Mouse (Mus musculus) embryonic facial prominence, embryonic 15.5 days (tissue): ENCODE results near the gene Polr2e. TPM values are rescaled to one million over a fixed set of nuclear protein-coding genes. Genes with fewer than 3 reads are reported as not detected.

ENCODE experiments used
- ATAC-seq: fragments of 200-750 bp; cut with Nextera tagmentation; 2 replicates; pipeline ENCODE4 v1.8.0; 2017; ENCODE audit warnings: low read depth, moderate TSS enrichment; ENCODE audit not compliant: insufficient number of reproducible peaks, low FRiP score, low TSS enrichment
- H3K27ac ChIP-seq: fragments of 300-500 bp; sonication (generic); replicated peaks from 2 replicates; pipeline ENCODE4 v1.5.1; 2015; ENCODE audit warnings: mild to moderate bottlenecking, inconsistent platforms
- H3K27me3 ChIP-seq: fragments of 300-500 bp; sonication (generic); 2 replicates; pipeline ENCODE4 v1.6.1; 2015; ENCODE audit warnings: inconsistent platforms
- H3K36me3 ChIP-seq: fragments of 300-500 bp; sonication (generic); 2 replicates; pipeline ENCODE4 v1.6.1; 2015; ENCODE audit warnings: mild to moderate bottlenecking, inconsistent platforms
- H3K4me1 ChIP-seq: fragments of 300-500 bp; sonication (generic); 2 replicates; pipeline ENCODE4 v1.6.1; 2015; ENCODE audit warnings: inconsistent platforms
- H3K4me2 ChIP-seq: fragments of 300-500 bp; sonication (generic); replicated peaks from 2 replicates; pipeline ENCODE4 v1.6.1; 2015; ENCODE audit warnings: mild to moderate bottlenecking, inconsistent platforms
- H3K4me3 ChIP-seq: fragments of 300-500 bp; sonication (generic); replicated peaks from 2 replicates; pipeline ENCODE4 v1.5.1; 2015; ENCODE audit warnings: mild to moderate bottlenecking, inconsistent platforms
- H3K9ac ChIP-seq: fragments of 300-500 bp; sonication (generic); 2 replicates; pipeline ENCODE4 v1.6.1; 2015; ENCODE audit warnings: inconsistent platforms
- H3K9me3 ChIP-seq: fragments of 300-500 bp; sonication (generic); replicated peaks from 2 replicates; pipeline ENCODE4 v1.6.1; 2016; ENCODE audit warnings: inconsistent platforms
- WGBS: fragments of 180-500 bp; shearing (Covaris S2); methylation state at CpG from one replicate; pipeline ENCODE4 v1.1.7; 2015; 5-methylcytosine and 5-hydroxymethylcytosine counted together
- polyA plus RNA-seq: library from polyadenylated mRNA; unstranded; fragments of >200 nt; fragmentation: Nextera tagmentation; extraction: Ambion mirVana; gene quantifications from 2 replicates; pipeline ENCODE4 v1.2.1, GENCODE M21; 2015

Polr2e gene
- polyA plus RNA-seq, 1 experiment from 2014 or later: 218 TPM

DNA sequence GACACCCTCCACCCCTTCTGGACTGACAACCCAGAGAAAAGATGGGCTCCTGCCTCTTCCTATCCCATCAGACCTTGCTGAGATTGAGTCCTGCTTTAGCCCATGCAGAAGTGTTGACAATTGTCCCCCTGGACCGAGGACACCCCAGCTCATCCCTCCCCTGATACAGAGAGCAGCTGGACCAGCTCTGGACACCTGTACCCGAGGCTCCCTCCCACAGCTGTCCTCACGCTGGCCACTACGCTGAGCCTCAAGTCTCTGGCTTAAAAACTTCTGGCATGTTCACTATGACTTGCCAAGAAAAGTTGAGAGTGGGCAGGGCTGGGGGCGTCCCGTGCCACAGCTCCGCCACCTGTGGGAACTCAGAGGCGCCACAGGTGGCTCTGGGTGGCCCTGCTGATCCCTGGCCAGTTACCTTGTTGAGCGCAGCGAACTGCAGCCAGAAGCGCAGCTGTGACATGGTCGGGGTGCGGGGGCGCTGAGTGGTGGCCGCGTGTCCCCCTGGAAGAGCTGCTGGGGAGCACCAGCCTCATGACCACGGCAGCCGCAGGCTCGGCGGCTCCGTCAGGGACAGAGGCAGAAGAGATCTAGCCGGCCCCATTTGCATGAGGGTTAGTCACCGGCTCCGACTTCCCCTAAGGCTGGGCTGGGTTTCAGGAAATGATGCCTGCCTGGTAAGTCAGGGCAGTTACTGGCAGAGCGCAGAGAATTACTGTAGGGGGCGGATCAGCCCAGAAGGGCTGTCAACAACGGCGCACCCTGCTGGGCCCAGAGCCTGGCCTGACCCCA is 35.4 kb upstream of the Polr2e start:
- no peak overlapping the region for H3K9ac ChIP-seq

GRCm38 (mm10) chr10:80072623-80073489 is 33.3 kb upstream of the Polr2e start:
- Histone ChIP-seq H3K27ac (no peak overlapping the region), H3K36me3 (peaks cover 11% of the 10 kb centered on the region; the same call in 1 of the 2 replicates), H3K9ac (no peak overlapping the region), H3K9me3 (no peaks in the 10 kb centered on the region), H3K4me2 (no peak overlapping the region), H3K4me3 (no peak overlapping the region), H3K27me3 (no peaks in the 10 kb centered on the region), H3K4me1 (peaks cover 45% of the 10 kb centered on the region)
- ATAC-seq: no peak
- WGBS: 71% methylated on average over 20 of the region's 20 CpGs

More for the DNA sequence above, 35.4 kb upstream of the Polr2e start:
- H3K36me3 ChIP-seq: peaks cover 22% of the 10 kb centered on the region
- 0 out of 2 replicates have a peak overlapping the region, but pooled peaks have one; percentile 16 for H3K4me3 ChIP-seq
- WGBS: 15% methylated on average over 28 of the region's 28 CpGs
- ATAC-seq: peak; percentile 48; the same call in 1 of the 2 replicates
- no peaks in the 10 kb centered on the region for H3K27me3 ChIP-seq
- H3K9me3 ChIP-seq: no peaks in the 10 kb centered on the region
- H3K27ac ChIP-seq: peak overlapping the region; percentile 31; the same call in 1 of the 2 replicates
- H3K4me1 ChIP-seq: peaks cover 45% of the 10 kb centered on the region
- H3K4me2 ChIP-seq: peak overlapping the region; percentile 47

GRCm38 (mm10) chr10:80071516-80071900 is 31.9 kb upstream of the Polr2e start:
- WGBS: 71% methylated on average over 3 of the region's 3 CpGs
- ATAC-seq: no peak
- Histone ChIP-seq H3K4me1 (peaks cover 45% of the 10 kb centered on the region), H3K9me3 (no peaks in the 10 kb centered on the region), H3K36me3 (peaks cover 13% of the 10 kb centered on the region; the same call in 1 of the 2 replicates), H3K9ac (no peak overlapping the region), H3K4me3 (no peak overlapping the region), H3K27ac (peak overlapping the region; percentile 67), H3K27me3 (no peaks in the 10 kb centered on the region), H3K4me2 (no peak overlapping the region)

GRCm38 (mm10) chr10:80070837-80071515 is 31.4 kb upstream of the Polr2e start:
- Histone ChIP-seq H3K27me3 (no peaks in the 10 kb centered on the region), H3K27ac (peak overlapping the region; percentile 67), H3K36me3 (peaks cover 18% of the 10 kb centered on the region; the same call in 1 of the 2 replicates), H3K4me1 (peaks cover 45% of the 10 kb centered on the region), H3K4me2 (no peak overlapping the region), H3K9me3 (no peaks in the 10 kb centered on the region), H3K4me3 (no peak overlapping the region), H3K9ac (no peak overlapping the region)
- ATAC-seq: peak; percentile 69
- WGBS: 42% methylated on average over 9 of the region's 9 CpGs

DNA sequence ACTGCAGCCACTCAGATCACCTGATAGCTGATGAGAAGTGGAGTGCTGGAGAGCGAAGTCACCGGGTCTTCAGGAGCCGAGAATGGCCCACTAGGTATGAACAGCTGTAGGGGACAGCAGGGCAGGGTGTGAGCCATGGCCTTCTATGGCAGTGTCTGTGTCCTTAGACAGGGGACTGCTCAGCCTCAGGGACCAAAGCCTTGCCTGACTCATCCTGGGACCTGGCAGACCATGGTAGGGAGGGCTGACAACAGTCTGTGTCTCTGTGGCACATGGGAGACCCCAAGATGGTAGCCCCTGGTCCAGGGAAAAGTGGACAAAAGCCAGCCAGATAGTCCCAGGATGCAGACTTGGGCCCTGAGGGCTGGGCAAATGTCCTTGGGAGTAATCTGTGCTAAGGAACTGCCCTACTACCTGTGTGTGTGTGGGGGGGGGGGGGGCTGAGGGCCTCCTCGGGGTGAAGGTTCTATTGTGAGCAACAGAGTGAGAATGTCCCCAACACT is 30.4 kb upstream of the Polr2e start:
- WGBS: 84% methylated on average over 4 of the region's 4 CpGs
- Histone ChIP-seq H3K27ac (no peak overlapping the region), H3K9me3 (no peaks in the 10 kb centered on the region), H3K4me3 (no peak overlapping the region), H3K9ac (no peak overlapping the region), H3K36me3 (peaks cover 21% of the 10 kb centered on the region; the same call in 1 of the 2 replicates), H3K27me3 (no peaks in the 10 kb centered on the region), H3K4me1 (peaks cover 36% of the 10 kb centered on the region), H3K4me2 (no peak overlapping the region)
- no peak for ATAC-seq

DNA sequence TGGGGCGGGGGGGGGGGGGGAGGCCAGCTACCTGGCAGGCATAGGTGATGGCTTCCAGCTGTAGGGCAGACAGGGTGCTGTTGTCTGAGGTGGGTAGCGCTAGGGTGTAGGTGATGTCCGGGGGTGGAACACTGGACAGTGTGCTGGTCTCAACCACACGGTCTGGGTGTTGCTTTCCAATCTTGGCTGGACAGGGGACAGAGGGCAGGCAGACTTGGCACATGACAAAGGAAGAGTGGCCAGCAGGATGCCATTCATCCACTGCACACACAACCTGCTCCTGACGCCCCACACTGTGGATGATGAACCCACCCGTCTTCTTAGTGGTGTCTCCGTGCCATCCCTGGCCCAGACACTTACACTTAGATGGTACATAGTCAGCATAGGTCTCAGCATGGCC is 29.7 kb upstream of the Polr2e start:
- no peak overlapping the region for H3K4me2 ChIP-seq
- H3K4me1 ChIP-seq: peaks cover 28% of the 10 kb centered on the region
- WGBS: 86% methylated on average over 6 of the region's 7 CpGs
- H3K36me3 ChIP-seq: peaks cover 28% of the 10 kb centered on the region
- no peak overlapping the region for H3K4me3 ChIP-seq
- H3K9me3 ChIP-seq: no peaks in the 10 kb centered on the region
- no peak overlapping the region for H3K27ac ChIP-seq
- H3K9ac ChIP-seq: no peak overlapping the region
- ATAC-seq: no peak
- no peaks in the 10 kb centered on the region for H3K27me3 ChIP-seq

- peaks cover 4% of the 10 kb centered on the region; the same call in 1 of the 2 replicates for H3K4me1 ChIP-seq
- H3K9me3 ChIP-seq: no peaks in the 10 kb centered on the region
- peaks cover 75% of the 10 kb centered on the region for H3K36me3 ChIP-seq
- ATAC-seq: no peak
- no peak overlapping the region for H3K4me2 ChIP-seq
- H3K27me3 ChIP-seq: no peaks in the 10 kb centered on the region
- no peak overlapping the region for H3K9ac ChIP-seq
- no peak overlapping the region for H3K27ac ChIP-seq
- no peak overlapping the region for H3K4me3 ChIP-seq
- 75% methylated on average over 23 of the region's 23 CpGs for WGBS
Observed at GRCm38 (mm10) chr10:80063877-80064650, 24.5 kb upstream of the Polr2e start.

GRCm38 (mm10) chr10:80063104-80063503 is 23.5 kb upstream of the Polr2e start:
- peaks cover 77% of the 10 kb centered on the region for H3K36me3 ChIP-seq
- 84% methylated on average over 5 of the region's 5 CpGs for WGBS
- no peak for ATAC-seq
- H3K9me3 ChIP-seq: no peaks in the 10 kb centered on the region
- peaks cover 4% of the 10 kb centered on the region; the same call in 1 of the 2 replicates for H3K4me1 ChIP-seq
- no peak overlapping the region; the same call in 1 of the 2 replicates for H3K27ac ChIP-seq
- H3K4me2 ChIP-seq: no peak overlapping the region
- H3K27me3 ChIP-seq: no peaks in the 10 kb centered on the region
- no peak overlapping the region for H3K9ac ChIP-seq
- no peak overlapping the region for H3K4me3 ChIP-seq

DNA sequence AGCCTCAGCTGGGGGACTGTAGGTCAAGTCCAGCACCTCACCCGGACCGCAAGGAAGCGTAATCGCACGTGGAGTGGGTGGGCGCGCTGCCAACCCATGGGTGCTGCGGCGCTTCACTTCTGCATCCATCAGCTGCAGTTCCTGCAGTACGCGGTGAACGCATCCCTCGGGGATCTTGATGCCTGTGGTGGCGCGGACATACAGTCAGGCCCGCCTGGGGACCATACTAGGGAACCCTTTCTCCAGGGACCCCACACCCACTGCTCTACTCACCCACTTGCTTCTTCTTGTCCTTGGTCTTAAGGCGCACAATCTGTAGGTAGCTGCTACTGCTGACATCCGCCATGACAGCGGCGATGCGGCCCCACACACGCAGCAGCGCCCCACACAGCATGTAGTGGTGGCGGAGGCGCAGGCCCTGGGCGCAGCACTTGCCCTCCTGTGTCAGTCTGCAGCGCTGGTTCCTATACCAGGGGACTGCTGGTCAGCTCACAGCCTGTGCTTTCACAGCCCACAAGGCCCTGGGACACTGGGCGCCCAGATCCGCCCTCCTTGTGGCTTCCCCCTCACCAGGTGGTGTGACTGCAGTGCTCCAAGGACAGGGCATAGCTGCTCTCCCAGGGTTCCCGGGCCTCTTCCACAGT is 18.2 kb upstream of the Polr2e start:
- no peak overlapping the region for H3K4me2 ChIP-seq
- WGBS: 82% methylated on average over 30 of the region's 30 CpGs
- no peaks in the 10 kb centered on the region for H3K9me3 ChIP-seq
- no peak overlapping the region for H3K4me3 ChIP-seq
- H3K9ac ChIP-seq: no peak overlapping the region
- H3K27me3 ChIP-seq: no peaks in the 10 kb centered on the region
- peaks cover 20% of the 10 kb centered on the region for H3K4me1 ChIP-seq
- H3K36me3 ChIP-seq: peaks cover 65% of the 10 kb centered on the region
- no peak for ATAC-seq
- no peak overlapping the region for H3K27ac ChIP-seq
